Mouse (Mus musculus) lung, postnatal 0 days (tissue): Measurements from ENCODE around the gene Trappc4.

Experiments
- CTCF ChIP-seq: IDR thresholded peaks from 2 replicates; pipeline ENCODE4 v1.5.1; 2016; ENCODE audit warnings: antibody characterized with exemption, mild to moderate bottlenecking
- EP300 ChIP-seq: IDR thresholded peaks from 2 replicates; pipeline ENCODE4 v1.6.1; 2016; ENCODE audit warnings: antibody characterized with exemption, mild to moderate bottlenecking, control low read depth

DNA sequence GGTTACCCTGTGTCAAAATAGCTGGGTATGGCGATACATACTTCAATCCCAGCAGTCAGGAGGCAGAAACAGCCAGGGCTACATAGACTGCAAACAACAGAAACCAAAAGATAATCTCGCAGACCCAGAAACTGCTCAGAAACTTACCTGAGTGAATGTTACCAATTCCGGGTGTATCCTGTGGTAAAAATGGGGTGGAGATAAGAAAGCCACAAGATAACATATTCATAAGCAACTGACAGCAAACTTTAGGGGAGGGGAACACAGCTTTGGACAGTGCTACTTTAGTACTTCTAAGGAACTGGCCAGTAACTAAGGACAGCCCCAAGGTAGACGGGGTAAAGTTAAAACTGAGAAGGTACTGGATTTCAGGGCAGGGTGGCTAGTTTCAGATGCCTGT lies 4.9 kb upstream of the Trappc4 start:
- no peak for TF ChIP-seq EP300
- TF ChIP-seq CTCF: no peak
